Mouse (Mus musculus) spleen, adult 2 months (tissue): ENCODE data around the gene Gsg1. TPM values are rescaled to one million over a fixed set of nuclear protein-coding genes. Genes with fewer than 3 reads are reported as not detected.
A peak's percentile ranks its signal among the peaks of the same experiment; 100 is the strongest.

Experiments
- DNase-seq, 2 experiments: peaks; one replicate each; pipeline versions ENCODE4 v3.0.0 to v3.0.0-alpha.2; 2012 to 2021; ENCODE audit warnings: low spot score in 2 of 2, low read depth in 1 of 2
- H3K27ac ChIP-seq: fragments of 200-500 bp; 2 replicates; pipeline ENCODE4 v1.5.1; 2012; ENCODE audit warnings: low read length, inconsistent platforms; ENCODE audit not compliant: insufficient read depth
- H3K27me3 ChIP-seq: fragments of 200-500 bp; 2 replicates; pipeline ENCODE4 v1.6.1; 2012; ENCODE audit warnings: mild to moderate bottlenecking, moderate library complexity, low read length, inconsistent platforms; ENCODE audit not compliant: control insufficient read depth, insufficient read depth
- H3K36me3 ChIP-seq: fragments of 200-500 bp; 2 replicates; pipeline ENCODE4 v1.6.1; 2012; ENCODE audit warnings: mild to moderate bottlenecking, low read length, inconsistent platforms; ENCODE audit not compliant: control insufficient read depth, insufficient read depth
- H3K4me1 ChIP-seq: fragments of 200-500 bp; 2 replicates; pipeline ENCODE4 v1.6.1; 2011; ENCODE audit warnings: inconsistent platforms; ENCODE audit not compliant: control insufficient read depth, insufficient read depth, insufficient read length
- H3K4me3 ChIP-seq: fragments of 200-500 bp; 2 replicates; pipeline ENCODE4 v1.5.1; 2011; ENCODE audit warnings: mild to moderate bottlenecking, inconsistent platforms; ENCODE audit not compliant: insufficient read depth, insufficient read length; ENCODE audit errors: extremely low read depth
- CTCF ChIP-seq: fragments of 200-500 bp; IDR thresholded peaks from 2 replicates; pipeline ENCODE4 v1.5.1; 2011; ENCODE audit warnings: mild to moderate bottlenecking, inconsistent platforms; ENCODE audit not compliant: insufficient read depth, insufficient read length, insufficient replicate concordance; ENCODE audit errors: extremely low read depth
- POLR2A ChIP-seq: fragments of 200-500 bp; IDR thresholded peaks from 2 replicates; pipeline ENCODE4 v1.6.1; 2011; ENCODE audit warnings: low read depth, low read length, inconsistent platforms
- WGBS: fragments of 180-500 bp; shearing (Covaris S2); methylation state at CpG from one replicate; pipeline ENCODE4 v1.1.7; 2018; 5-methylcytosine and 5-hydroxymethylcytosine counted together
- polyA plus RNA-seq: library from polyadenylated mRNA; depleted of rRNA; stranded (reverse); fragments of >200 nt; gene quantifications from 2 replicates; pipeline ENCODE4 v1.2.3, GENCODE M21; 2012

Gsg1 gene
- polyA plus RNA-seq, 1 experiment: 0.83 TPM

DNA sequence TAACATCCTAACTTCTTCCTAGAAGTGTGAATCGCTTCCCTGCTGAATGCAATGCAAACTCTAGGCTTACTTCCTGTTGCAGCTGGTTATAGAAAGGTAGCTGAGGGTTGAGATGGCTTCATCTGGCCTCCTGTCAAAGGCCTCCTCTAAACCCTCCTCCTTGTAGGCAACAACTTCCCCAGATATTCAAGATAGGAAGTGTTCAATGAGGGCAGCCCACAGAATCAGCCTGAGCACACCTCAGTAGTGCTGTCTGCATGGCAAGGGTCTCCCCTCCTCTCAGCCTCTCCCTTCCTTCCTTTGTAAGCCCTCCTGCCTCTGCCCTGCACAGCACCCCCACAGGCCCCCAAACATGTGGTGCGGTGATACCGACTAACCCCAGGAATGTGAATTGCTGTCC lies 18.4 kb downstream of the Gsg1 start:
- Histone ChIP-seq H3K27ac (no peak overlapping the region), H3K36me3 (no peaks in the 10 kb centered on the region; the same call in 1 of the 2 replicates), H3K4me3 (no peak overlapping the region), H3K27me3 (no peaks in the 10 kb centered on the region), H3K4me1 (peaks cover 5% of the 10 kb centered on the region; the same call in 1 of the 2 replicates)
- WGBS: 64% methylated on average over 3 of the region's 3 CpGs
- DNase-seq: no peak
- TF ChIP-seq CTCF: no peak
- TF ChIP-seq POLR2A: no peak

DNA sequence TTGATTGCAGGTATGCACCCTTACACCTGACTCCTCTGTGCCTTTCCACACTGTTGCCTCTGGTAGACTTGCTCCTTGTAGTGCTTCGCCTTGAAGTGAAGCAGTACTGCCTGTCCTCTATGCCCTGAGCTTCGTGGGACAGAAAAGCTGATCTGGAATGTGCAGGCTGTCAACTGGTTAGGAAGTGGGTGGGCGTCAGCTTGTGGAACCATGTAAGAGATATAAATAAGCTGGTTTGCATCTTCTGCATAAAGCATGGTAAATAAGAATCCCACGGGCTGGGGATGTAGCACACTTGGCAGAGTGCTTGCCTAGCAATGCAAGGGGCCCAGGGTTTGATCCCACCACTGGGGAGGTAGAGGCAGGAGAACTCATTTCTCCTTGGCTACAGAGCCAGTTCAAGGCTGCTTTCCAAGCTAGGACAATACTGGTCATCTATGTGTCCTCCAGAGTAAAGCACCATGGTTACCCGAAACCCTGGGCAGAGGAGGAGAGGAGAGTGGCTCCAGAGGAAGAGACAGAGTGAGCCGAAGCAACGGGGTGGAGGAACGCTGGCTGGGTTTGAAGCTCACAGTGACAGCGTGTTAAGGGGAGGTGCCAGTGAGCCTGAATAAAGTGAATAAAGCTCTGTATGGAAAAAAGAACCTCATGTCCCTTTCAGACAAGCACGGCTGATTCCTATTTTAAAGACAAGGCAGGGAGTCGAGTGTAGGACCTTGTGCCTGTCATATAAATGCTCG lies 21.5 kb downstream of the Gsg1 start:
- TF ChIP-seq CTCF (no peak), POLR2A (no peak)
- WGBS: 89% methylated on average over 12 of the region's 12 CpGs

DNA sequence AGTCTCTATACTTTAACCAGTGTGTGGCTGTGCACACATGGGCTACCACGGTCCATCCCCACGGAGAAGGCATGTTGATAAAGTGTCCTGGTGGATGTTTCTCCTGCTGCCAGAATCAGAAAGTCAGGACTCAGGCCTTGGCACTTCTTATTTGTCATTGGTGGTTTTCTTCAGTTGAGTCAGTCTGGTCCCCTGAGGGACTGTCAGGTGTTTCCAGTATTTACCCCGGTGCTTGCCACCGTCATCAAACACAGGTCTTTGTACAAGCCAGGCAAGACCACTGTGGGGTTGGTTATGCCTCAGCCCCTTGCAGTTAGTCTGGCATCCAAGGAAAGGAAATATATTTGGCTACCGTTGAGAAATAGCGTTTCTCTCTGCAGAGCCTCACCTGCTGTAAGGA lies 23.6 kb downstream of the Gsg1 start:
- H3K27me3 ChIP-seq: no peaks in the 10 kb centered on the region
- no peak overlapping the region for H3K27ac ChIP-seq
- no peaks in the 10 kb centered on the region; the same call in 1 of the 2 replicates for H3K36me3 ChIP-seq
- H3K4me1 ChIP-seq: peaks cover 9% of the 10 kb centered on the region
- no peak overlapping the region for H3K4me3 ChIP-seq
- TF ChIP-seq POLR2A: no peak
- TF ChIP-seq CTCF: no peak
- no peak for DNase-seq
- 58% methylated on average over 6 of the region's 6 CpGs for WGBS

More for the DNA sequence above, 21.5 kb downstream of the Gsg1 start:
- H3K27ac ChIP-seq: no peak overlapping the region
- no peak for DNase-seq
- H3K4me1 ChIP-seq: peaks cover 11% of the 10 kb centered on the region
- H3K4me3 ChIP-seq: no peak overlapping the region
- no peaks in the 10 kb centered on the region; the same call in 1 of the 2 replicates for H3K36me3 ChIP-seq
- no peaks in the 10 kb centered on the region for H3K27me3 ChIP-seq

DNA sequence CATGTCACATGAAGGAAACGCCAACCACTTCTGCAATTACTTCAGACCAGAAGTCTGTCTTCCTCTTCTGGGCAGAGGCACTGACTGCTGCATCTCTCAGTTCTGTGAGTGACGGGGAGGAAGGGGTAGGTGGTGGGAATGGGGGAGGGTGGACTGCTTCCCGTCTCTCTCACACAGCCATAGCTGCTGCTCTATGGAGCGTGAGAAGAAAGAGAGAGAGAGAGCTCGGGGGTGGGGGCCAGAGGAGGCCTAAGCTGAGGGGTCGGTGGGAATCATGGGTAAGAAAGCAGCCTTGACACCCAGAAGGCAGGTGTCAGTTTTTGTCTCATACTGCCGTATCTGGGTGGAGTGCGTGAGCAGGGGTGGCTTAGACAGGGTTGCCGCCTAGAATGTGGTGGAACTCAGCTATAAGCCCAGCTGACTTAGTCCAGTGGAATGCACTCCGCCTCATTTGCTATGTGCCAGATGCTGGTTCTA lies 25.6 kb downstream of the Gsg1 start:
- 21% methylated on average over 10 of the region's 10 CpGs for whole genome bisulfite sequencing
- DNase-seq: no peak
- H3K27ac ChIP-seq: peak overlapping the region; percentile 1; the same call in 1 of the 2 replicates

DNA sequence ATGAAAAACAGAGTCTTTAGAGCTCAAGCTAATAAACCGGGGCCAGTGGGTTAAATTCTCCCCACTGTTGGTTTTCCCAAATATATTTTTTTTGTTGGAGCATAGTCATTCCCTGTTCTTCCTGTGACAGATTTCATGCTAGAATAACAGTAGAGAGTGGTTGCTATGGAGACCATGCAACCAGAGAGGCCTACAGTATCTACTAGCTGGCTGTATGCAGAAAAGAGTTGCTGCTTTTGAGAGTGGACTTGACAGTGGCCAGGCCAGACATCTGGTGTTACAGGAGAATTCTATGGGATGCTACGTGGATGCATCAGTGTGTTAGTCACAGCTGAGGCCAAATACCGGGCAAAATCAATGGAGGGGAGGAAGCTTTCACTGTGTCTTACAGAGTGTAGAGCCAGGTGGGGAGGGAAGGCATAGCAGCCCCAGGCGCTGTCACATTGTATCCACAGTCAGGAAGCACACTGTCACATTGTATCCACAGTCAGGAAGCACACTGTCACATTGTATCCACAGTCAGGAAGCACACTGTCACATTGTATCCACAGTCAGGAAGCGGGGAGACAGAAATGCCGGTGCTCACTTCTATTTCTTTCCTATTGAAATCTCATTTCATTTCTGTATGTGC lies 30.2 kb downstream of the Gsg1 start:
- Histone ChIP-seq H3K4me1 (peaks cover 6% of the 10 kb centered on the region; the same call in 1 of the 2 replicates), H3K27me3 (no peaks in the 10 kb centered on the region), H3K27ac (no peak overlapping the region), H3K36me3 (no peaks in the 10 kb centered on the region), H3K4me3 (no peak overlapping the region)
- no peak for DNase-seq
- TF ChIP-seq CTCF: no peak
- TF ChIP-seq POLR2A: no peak
- 70% methylated on average over 6 of the region's 6 CpGs for WGBS

More for the DNA sequence above, 25.6 kb downstream of the Gsg1 start:
- Histone ChIP-seq H3K36me3 (no peaks in the 10 kb centered on the region), H3K4me3 (no peak overlapping the region), H3K27me3 (no peaks in the 10 kb centered on the region), H3K4me1 (peaks cover 9% of the 10 kb centered on the region)
- no peak for TF ChIP-seq POLR2A
- no peak for TF ChIP-seq CTCF

DNA sequence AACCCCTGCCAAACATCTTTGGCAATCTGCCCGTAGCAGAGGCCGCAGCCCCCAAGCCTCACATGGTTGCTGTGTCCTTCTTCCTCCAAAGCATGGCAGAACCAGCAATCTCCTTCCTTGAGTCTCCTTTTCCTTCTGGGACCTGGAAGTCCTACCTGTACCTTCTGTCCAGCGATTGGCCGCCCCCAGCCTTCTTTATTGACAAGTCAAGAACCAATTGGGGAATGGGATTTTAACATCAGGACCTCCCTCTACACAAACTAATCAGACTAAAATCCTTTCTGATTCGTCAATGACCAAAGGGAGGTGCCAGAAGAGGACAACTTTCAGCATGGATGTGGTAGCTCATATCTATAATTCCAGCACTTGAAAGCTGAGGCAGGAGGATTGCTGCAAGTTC lies 34.2 kb downstream of the Gsg1 start:
- TF ChIP-seq CTCF: no peak
- TF ChIP-seq POLR2A: no peak
- Histone ChIP-seq H3K27ac (no peak overlapping the region), H3K36me3 (0 out of 2 replicates have a peak, but pooled peaks cover 1% of the 10 kb centered on the region), H3K27me3 (no peaks in the 10 kb centered on the region), H3K4me1 (peaks cover 5% of the 10 kb centered on the region; the same call in 1 of the 2 replicates), H3K4me3 (no peak overlapping the region)
- 91% methylated on average over 5 of the region's 5 CpGs for WGBS
- DNase-seq: no peak
